Mouse (Mus musculus): ENCODE measurements around the gene Ppif. TPM values are rescaled to one million over a fixed set of nuclear protein-coding genes. Genes with fewer than 3 reads are reported as not detected.
A peak's percentile ranks its signal among the peaks of the same experiment; 100 is the strongest.

The Ppif gene
- 100 to 1,000 TPM; 300 to 329 (median 307) TPM for total RNA-seq (2022)

GRCm38 (mm10) chr14:25693888-25694568 lies at the start of gene Ppif:
Ppif (plus strand) TSS chr14:25694154.
- DNase-seq (ENCODE audit: low spot score) = peak; percentile 95

DNA sequence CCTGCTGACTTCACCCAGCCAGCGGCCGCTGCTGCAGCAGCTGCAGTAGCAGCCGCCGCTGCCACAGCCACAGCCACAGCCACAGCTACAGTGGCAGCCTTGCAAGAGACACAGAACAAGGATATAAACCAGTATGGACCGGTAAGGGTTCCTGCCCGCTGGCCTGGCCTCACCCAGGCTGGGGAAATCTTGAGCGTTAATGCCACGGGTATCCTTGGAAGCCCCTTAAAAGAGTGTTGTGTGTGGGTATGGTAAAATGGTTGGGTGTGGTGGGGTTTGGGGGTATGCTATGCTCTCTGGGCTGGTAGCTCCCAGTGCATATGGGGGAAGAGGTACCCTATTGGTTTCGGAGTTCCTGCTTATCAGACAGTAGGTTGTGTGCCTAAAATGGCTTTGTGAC lies 48.2 kb upstream of the Ppif start:
- no peak for DNase-seq (ENCODE audit: low spot score)

DNA sequence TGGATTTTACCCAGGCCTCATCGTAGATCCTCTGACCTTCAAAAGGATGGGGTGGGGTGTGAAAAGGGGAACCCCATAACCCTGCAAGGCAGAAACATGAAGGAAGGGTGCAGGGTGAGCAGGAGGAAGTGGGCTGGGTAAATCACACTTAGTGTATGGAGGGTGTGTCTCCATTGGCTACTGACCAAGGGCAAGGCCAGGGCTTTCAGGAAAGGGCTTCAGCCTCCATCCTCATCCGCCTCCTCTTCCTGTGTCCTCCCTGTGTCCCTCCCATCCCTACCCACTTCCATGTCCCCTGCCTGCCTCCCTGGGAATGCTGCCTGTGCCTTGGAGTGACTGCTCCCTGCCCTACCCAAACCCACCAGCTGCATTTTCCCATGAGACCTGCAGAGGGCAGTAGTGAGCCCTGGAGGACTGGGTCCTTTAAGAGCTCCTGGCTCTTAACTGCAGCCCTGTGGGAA lies 47.8 kb upstream of the Ppif start:
- peak; percentile 79 for DNase-seq (ENCODE audit: low spot score)

DNA sequence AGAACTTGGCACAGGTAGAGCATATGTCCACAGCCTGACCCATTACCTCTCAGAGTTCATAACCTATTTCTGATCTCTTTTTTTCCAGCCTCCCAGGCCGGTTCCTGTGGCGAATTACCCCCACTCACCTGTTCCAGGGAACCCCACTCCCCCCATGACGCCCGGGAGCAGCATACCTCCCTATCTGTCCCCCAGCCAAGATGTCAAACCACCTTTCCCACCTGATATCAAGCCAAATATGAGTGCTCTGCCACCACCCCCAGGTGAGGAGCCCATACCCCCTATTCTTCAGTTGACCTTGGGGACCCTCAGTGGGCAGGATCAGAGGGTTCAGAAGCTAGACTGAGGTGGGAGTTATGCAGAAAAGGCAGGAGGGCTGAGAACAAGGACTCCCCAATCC lies 42.8 kb upstream of the Ppif start:
- no peak for DNase-seq (ENCODE audit: low spot score)

DNA sequence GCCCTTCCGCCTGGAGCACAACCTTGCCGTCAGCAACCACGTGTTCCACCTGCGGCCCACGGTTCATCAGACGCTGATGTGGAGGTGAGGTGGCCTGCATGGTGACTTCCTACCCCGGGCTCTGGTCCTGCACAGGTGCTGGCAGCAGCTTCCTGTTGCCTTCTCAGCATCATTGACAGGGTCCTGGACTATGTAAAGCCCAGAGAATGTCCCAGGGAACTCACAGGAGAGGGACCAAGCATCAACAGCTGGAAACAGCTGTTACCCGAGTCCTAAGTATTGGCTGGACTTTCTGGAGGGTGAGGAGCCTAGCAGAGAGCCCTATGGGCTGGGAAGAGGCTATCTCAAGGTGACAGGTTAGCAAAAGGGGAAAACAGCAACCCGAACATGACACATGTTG lies 42.0 kb upstream of the Ppif start:
- DNase-seq (ENCODE audit: low spot score) = no peak

DNA sequence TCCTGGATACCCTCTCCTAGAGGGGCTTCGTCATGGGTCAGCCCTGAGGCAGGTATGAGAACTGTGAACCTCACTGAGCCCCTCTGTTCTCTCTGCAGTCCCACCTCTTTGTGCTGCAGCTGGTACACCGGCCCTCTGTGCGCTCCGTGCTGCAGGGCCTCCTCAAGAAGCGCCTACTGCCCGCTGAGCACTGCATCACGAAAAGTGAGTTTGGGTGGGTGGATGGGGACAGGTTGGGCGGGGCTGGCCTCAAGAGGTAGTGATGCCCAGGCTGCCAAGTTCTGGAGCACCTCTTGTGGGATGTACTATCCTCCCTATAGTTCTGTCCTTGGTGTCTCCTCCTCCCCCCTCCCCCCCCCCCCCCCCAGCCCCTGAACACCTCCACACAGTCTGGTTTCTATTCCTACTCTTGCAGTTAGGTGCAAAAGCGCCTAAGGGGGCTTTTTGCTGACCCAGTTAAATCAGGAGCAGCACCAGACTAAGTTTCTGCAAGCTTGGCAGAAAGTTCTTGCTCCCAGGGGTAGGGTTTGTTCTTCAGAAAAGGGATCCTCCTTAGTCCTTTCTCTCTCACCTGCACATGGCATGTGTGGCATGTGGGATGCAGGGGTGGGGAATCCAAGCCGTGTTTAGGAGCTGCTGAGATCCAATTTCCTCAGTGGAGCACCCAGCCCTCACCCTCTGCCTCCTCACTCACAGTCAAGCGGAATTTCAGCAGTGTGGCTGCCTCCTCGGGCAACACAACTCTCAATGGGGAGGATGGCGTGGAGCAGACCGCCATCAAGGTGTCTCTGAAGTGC lies 39.4 kb upstream of the Ppif start:
- DNase-seq (ENCODE audit: low spot score) = no peak

DNA sequence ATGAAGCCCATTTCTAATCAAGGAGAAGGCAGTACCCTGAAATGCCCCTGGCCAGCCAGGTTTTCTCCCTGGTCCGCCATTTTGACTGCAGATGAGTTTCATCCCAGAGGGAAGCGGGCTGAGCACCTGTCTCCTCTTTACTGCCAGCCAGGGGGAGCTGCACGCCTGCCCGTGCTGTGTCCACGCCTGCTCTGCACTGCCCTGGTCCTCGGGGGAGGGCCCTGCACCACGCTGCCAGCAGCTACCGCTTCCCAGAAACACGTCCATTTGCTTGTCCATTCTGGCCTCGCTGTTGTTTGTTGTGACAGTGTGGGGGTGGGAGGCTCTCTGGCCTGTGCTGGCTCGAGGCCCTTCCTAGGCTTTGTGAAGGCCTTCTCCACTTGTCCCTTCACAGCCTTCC lies 33.3 kb upstream of the Ppif start:
- DNase-seq (ENCODE audit: low spot score) = no peak

- DNase-seq (ENCODE audit: low spot score) = no peak
Measured at GRCm38 (mm10) chr14:25661185-25661920, 32.6 kb upstream of the Ppif start.

DNA sequence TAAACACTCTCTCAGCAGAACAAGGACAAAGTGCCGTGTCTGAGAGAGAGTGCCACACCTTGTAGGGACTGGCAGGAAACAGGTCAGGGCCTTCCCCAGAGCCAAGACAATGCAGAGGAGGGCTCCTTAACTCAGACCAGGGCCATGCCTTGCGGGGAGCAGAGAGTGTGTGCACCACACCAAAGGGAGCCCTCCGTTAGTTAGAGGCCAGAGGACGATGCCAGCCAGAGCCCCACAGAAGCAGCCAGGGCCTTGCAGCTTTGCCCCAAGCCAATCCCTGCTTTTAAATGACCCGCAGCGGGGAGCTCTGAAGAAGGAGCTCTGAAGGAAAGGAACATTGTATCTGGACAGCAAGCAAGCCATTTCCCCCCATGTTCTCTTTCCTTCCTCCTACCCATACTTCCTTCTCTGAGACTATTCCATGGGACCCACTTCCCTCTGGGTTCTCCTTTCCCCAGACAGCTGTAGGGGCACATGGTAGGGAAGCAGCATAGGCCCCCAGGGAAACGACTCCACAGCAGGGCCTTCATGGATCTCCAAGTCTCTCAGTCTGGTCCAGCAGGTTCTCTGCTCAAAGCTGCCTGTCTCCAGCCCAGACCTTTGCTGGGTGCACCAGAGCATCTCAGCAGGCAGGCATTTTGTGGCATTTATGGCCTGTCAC lies 30.2 kb upstream of the Ppif start:
- no peak for DNase-seq (ENCODE audit: low spot score)

GRCm38 (mm10) chr14:25664310-25664695 lies 29.7 kb upstream of the Ppif start:
- no peak for DNase-seq (ENCODE audit: low spot score)

DNA sequence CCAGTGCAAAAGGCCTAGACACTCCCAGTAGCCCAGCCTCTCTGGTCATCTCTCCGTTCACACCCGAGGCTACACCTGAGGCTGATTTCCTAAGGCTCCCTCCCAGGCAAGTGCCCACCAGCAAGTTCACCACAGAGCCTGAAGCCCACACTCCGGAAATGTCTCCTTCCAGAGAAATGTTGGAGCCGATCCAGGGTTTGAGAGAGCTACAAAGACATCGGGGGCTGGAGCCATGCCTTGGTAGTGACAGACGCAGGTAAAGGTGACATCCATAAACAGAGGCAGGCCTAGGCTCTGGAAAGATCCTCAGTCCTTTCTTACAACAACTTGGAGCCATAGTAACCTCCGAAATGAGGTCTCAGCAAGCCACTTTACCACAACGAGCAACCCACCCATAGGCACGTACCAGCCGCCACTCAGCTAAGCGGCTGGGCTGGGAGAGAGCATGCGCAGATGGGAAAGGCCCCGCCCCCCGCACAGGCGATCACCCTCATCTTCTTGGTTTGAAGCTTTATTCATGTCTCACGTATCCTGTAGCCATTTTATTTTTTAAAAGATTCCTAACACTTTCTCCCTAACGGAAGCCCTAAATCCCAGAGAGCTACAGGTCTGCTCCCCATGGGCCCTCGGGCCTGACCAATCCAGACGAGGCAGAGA lies 28.5 kb upstream of the Ppif start:
- DNase-seq (ENCODE audit: low spot score) = no peak

GRCm38 (mm10) chr14:25666668-25667376 lies 27.1 kb upstream of the Ppif start:
- DNase-seq (ENCODE audit: low spot score) = peak; percentile 56

DNA sequence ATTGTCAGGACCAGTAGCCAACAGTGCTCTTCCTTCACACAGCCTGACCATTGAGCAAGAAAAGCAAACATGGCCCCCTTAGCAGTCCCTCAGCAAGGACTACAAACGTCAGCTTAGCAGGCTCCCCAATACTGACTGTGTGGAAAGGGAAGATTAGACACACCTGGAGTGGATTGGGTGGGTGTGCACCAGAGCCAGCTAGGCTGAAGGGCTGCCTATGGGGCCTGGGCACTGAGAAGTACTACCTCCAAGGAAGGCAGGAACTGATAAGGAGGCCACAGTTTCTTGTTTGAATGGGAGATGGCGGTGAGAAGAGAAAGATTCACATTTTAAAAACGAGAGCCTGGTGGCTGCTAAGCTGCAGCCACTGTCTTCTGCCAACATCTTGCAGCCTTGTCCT lies 26.4 kb upstream of the Ppif start:
- DNase-seq (ENCODE audit: low spot score) = no peak

GRCm38 (mm10) chr14:25679625-25680024 lies 14.3 kb upstream of the Ppif start:
- DNase-seq (ENCODE audit: low spot score) = no peak

DNA sequence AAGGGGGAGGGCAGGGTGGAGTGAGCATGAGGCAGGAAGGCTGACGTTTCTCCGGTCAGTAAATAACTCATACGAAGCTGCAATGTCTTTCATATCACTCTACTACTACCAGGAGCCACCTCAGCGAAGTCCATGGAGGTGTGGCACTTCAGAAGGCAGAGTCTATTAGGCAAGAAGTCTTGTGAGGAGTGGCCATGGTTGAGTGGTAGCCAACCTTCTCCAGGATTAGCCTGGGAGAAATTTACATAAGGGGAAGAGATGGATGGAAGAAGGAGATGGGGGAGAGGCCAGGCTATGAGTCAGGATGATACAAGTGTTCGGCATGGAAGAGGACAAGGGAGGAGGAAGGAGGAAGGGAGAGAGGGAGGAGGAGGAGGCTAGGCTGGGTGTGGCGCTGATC lies 11.9 kb upstream of the Ppif start:
- no peak for DNase-seq (ENCODE audit: low spot score)

- no peak for DNase-seq (ENCODE audit: low spot score)
Measured at GRCm38 (mm10) chr14:25686216-25686945, 7.6 kb upstream of the Ppif start.

DNA sequence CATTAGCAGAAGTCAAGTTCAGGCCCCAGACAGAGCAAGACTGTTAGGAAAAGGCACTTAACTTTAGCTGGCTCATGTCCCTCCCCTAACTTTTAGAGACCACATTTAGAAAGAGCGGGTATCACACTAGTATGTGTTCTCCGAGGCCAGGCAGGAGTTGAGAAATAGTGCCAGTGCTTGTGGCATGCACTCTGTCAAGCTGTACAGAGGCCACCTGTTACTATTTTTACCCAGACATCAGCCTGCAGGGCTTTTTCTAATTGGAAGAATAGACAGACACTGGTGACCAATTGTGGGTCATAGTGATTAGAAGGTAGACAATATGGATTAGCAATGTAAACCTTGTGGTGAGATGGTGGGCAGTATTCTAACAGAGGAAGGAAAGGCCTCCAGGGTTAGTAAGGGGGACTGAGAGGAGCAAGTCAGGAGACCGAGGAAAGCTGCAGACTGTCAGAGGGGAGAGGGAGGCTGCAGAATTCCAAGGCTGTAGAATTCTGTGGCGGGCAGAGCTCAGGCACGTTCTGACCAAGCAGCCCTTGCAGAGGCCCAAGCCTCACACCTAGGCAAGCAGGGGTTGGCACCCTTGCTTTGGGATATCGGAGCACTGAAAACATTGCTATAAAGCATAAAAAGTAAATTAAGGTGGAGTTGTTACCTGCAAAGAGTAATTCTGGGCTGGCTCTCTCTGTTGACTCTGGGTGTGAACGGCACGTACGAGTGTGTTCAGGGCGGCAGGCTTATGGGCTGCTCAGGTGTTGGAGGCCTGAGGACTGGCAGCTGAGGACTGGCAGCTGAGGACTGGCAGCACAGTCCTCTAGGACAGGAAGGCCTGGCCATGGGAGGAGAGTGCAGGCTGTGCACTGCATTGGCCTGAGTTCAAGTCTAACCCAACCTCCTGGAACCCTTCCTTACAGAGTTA lies 6.7 kb upstream of the Ppif start:
- DNase-seq (ENCODE audit: low spot score) = no peak

- DNase-seq (ENCODE audit: low spot score) = no peak
Measured at GRCm38 (mm10) chr14:25693271-25693887, 575 bp upstream of the Ppif start.

DNA sequence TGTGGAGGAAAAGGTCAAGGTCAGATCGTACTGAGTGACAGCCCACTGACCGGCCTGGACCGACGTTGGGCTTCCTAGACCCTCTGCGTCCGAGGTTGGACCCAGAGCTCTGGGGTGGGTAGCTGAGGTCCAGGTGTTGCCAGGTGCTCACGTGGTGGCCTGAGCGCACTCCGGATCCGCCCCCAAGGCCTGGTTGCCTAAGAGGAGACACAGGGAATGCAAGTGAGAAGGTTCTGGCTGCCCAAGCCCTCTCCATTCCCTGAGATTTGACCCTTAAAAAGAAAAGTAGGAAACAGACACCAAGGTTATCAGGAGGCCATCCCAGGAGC lies 579 bp downstream of the Ppif start:
- DNase-seq (ENCODE audit: low spot score) = no peak
